Mouse (Mus musculus) kidney, postnatal 4 days (tissue): ENCODE measurements around the gene 4930558C23Rik.
"Not testable (repeated sequence)": the region's sequence is repeated elsewhere in the genome, so short reads cannot be mapped to it uniquely, and the experiment has no call there.

Experiments used
- DNase-seq, 2 experiments: peaks; one replicate each; pipeline ENCODE4 v3.0.0; 2021; ENCODE audit warnings: mixed read lengths in 2 of 2

The 4930558C23Rik gene

GRCm38 (mm10) chr3:95370101-95370500, 32.5 kb downstream of the 4930558C23Rik start:
- DNase-seq, result no peak

GRCm38 (mm10) chr3:95360276-95360675, 42.4 kb downstream of the 4930558C23Rik start:
- not testable (repeated sequence) for DNase-seq

GRCm38 (mm10) chr3:95357746-95358145, 44.9 kb downstream of the 4930558C23Rik start:
- DNase-seq, result no peak

- DNase-seq, result peak; percentile 98
Observed at GRCm38 (mm10) chr3:95356701-95357449, 45.8 kb downstream of the 4930558C23Rik start, which contains the start of gene Setdb1. Gene Setdb1, minus strand, starts transcription at chr3:95357202.

GRCm38 (mm10) chr3:95355911-95356544, 46.6 kb downstream of the 4930558C23Rik start:
- peak in 1 of 2 experiments; percentile 14 for DNase-seq

GRCm38 (mm10) chr3:95349491-95349890, 53.1 kb downstream of the 4930558C23Rik start:
- no peak for DNase-seq

GRCm38 (mm10) chr3:95348343-95348742, 54.3 kb downstream of the 4930558C23Rik start:
- not testable (repeated sequence) for DNase-seq

GRCm38 (mm10) chr3:95346454-95346853, 56.2 kb downstream of the 4930558C23Rik start:
- no peak for DNase-seq

- DNase-seq, result not testable (repeated sequence)
Observed at GRCm38 (mm10) chr3:95343356-95344000, 59.2 kb downstream of the 4930558C23Rik start.

GRCm38 (mm10) chr3:95338251-95338650, 64.4 kb downstream of the 4930558C23Rik start:
- no peak for DNase-seq

GRCm38 (mm10) chr3:95337345-95337744, 65.3 kb downstream of the 4930558C23Rik start:
- no peak for DNase-seq
